Mouse (Mus musculus) kidney, adult 18-20 months (tissue): ENCODE measurements around the gene Gnrhr.

Source experiments
- DNase-seq: peaks from one replicate; pipeline ENCODE4 v3.0.0; 2021

Gnrhr gene

DNA sequence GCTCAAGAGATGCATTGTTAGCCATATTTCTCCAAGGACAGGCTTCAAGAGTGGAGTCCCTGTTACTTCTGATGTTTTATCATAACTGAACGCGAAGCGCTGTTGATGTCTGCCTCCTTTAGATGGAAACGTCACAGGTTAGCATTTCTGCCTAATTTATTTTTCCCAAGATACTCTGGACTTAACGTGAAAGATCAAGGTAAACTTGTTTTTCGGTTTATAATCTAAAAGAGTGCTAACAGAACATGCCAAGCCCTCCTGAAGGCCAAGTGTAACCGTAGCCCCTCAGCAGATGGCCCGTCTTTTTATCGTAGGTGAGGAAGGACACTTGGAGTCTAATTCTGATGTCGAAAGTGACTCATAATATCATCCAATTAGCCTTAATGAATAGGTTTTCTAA lies at the start of gene Gnrhr:
Gnrhr (minus strand) TSS at position 101 of the 400 bp plus-strand sequence.
- DNase-seq = no peak

DNA sequence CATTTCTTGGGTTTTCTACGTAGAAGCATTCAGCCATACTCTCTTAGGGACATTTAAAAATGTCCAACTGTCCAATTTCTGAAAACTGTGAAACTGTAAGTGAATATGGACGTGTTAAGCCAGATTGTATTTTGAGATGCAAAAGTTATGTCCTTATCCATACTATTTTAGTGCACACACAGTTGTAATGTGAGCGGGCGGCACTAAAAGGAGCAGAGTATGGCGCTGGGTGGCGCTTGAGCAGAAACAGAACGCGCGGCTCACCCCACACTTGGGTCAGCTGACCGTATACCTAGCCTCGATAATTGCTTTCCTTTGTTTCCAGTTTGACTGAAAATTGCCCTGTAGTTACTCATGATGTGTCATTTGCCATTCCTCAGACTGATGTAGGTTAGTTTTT lies 48.9 kb upstream of the Gnrhr start:
- no peak for DNase-seq

DNA sequence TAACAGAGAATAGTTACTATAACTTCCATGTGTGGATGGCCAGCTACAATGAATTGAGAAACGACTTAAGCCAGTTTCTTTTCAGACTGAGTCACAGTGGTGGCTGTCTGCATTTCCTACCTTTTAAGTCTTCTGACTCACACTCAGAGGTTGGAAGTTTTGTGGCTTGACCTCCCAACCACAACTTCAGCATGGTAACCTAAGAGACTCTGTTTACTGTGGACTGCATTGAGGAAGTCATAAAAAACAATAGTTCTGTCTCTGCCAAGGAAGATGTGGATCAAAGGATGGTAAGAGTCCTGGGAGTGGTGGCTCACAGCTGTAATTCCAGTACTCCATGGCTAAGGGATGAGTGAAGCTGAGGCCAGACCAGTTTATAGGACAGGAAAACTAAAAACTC lies 47.2 kb upstream of the Gnrhr start:
- no peak for DNase-seq

DNA sequence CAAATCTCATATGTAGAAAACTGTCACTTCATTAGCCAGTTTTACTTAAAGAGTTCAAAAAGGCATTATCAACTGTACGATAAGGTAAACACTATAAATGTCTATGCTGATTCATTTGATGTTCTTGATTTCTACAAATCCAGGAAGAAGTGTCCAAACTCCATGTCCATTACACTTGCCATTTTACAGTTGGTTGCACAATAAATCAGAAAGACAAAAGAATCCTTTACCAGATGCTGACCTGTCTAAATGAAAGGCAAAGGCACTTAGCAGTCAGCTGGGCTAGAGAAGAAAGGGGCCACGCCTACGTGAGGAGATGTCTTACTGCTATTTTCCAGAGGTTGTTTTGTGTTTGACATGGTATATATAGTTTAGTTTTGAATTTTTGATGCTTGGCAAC lies 46.6 kb upstream of the Gnrhr start:
- no peak for DNase-seq

DNA sequence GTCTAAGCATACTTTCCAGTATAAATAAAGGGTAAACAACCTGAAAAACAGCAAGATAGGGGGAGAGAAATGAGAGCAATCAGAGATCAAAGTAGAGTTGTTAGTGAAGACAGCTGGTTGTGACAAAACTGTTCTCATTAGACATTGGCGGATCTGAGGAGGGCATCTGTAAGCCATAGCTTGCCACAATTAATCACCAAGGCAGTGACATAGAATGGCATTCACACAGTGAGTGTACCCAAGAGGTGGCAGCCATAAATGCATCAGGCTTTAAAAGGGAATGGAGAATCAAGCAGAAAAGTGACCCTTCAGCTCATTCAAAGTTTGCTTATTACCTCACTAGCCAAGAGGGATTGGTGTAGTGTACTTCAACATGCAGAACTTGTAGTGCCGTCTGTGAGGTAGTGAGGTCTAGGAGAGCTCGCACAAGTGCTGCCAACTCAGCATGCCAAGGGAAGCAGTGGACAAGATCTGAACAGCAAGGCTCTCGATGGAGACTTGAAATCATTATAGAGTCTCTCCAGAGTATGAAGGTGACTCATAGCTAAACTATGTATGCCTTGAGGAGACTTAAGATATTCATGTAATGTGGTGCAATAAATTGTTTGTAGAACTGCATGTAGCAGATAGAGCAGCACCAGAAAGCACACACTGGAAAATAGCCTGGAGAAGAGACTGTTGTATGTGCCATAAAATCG lies 29.6 kb upstream of the Gnrhr start:
- DNase-seq = no peak

DNA sequence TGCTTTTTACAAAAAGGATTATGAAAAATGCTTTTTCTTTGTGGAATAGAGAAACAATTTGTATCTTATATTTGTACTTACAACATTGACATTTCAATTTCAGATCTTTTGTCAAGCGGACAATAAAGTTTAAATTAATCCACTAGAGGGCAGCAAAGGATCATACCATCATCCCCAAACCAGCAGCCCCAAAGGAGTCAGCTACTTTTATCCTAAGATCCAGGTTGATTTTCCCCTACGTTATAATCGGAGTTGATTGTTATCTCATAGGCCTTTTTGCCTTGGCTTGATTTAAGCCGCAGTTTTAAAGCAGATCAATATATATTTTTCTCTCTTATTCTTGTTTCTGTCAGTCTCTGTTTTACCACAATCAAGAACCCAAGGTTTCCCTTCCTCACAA lies 6.3 kb downstream of the Gnrhr start:
- DNase-seq = no peak

DNA sequence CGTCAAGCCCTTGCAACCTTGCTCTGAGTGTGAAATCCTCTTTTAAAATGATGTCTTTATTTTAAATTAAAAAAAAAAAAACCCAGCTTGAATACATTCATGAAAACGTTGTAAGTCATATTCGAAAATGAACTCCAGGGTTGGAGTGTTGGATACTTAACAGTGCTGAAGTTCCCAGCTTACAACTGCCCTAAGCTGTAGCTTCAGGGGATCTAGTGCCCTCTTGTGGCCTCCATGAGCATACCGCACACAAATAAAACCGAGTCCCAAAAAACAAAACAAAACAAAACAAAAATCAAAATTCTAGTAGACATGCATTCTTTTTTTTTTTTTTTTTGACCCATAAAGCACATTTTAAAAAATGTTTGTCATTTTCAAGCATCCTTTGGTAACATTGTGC lies 6.9 kb downstream of the Gnrhr start:
- DNase-seq = no peak

DNA sequence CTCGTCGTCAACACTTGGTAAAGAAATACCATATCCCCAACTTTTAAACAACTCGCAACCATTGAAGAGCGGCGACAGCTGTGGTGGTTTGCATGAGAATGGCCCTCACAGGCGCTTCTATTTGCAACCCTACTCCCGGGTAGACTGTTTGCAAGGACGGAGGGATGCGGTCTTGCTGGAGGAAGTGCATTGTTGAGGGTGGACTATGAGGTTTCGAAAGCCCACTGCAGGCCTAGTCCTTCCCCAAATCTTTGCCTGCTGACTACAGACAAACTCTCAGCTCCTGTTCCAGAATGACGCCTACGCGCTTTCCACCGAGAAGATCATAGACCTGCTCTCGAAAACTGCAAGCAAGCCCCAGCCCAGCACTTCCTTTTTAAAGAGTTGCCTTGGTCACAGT lies 7.4 kb downstream of the Gnrhr start:
- DNase-seq = no peak

DNA sequence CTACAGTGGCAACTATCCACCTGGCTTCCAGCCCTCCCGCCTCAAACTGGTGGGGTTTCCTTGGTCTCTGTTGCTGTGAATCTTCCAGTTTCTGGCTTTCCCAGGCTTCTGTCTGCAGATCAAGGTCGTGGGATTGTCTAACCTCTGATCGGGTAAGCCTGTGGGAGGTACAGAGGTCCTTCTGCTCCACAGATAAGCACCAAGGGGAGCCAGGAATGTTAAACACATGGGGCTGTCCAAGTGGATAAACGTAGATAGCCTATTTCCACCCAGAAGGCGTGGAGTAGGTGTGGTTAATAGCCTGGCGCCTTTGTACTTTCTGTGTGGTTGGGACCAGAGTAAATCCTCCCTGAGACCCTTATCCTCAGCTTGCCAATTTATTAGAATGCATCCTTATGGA lies 10.3 kb downstream of the Gnrhr start:
- DNase-seq = no peak

DNA sequence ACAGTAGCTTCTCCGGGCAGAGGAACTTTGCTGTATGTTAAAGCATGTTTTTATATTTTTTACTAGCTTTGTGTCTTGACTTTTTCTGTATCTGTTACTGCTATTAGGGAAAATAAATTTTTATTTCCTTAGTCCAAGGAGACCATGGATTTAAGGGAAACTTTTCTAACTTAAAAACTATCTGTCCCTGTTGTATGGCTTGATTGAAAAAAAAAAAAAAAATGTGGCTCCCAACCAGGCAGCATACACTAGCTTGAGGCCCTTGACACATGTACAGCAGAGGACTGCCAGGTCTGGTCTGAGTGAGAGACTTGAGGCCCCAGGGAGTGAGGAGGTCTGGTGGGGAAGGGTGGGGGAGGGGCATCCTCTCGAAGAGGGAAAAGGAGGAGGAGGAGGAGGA lies 23.9 kb downstream of the Gnrhr start:
- no peak for DNase-seq

DNA sequence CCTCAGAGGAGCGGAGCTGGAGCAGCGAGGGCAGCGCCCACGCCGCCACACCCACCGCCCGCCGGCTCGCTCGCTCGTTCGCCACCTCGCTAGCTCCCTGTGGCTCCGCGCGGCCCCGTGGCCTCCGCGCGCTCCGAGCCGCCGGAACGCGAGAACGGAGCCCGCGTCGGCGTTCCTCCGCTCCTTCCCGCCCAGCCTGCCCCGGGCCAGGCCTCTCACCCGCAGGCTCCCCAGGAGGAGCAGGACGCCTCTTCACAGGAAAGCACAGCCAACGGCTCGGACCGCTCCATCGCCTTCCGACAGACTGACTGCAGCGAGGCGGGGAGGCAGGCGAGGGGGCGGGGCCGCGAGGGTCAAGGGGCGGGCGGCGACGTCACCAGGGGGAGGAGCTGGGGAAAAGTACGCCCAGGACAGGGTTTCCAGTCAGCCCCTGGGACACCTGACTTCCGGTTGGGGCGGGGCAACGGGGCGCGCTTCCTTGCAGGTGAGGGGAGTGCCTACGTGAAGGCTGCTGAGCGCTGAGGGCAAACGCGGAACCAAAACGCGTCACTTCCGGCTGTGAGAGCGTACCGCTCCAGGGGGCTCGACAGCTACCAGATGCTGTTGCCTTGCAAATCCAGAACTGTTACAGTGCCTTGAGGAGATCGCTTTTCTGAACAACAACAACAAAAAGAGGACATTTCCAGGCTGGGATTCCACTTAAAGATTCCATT lies 25.1 kb downstream of the Gnrhr start, which contains the start of gene Uba6:
Uba6 (minus strand) TSS at position 355 of the 713 bp plus-strand sequence.
- DNase-seq = peak; percentile 98

DNA sequence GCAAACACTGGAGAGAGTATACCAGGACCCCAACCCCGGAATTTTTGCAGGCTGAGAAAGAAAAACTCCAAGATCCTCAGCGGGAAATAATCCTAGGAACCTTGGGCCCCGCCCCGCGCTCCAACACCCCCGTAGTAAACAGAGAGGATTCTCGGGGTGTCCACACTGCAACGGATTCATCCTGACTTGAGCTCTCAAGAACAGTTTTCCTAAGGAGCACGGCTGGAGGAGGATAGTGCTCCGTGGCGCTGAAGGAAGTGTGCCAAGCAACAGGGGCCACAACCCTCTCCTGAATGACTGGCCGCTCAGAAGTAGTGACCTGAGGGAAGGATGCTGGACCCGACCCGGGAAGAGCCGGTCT lies 25.6 kb downstream of the Gnrhr start:
- no peak for DNase-seq
